Mouse (Mus musculus) CH12.LX (cell line): ENCODE data around the gene Tex14. TPM values are rescaled to one million over a fixed set of nuclear protein-coding genes. Genes with fewer than 3 reads are reported as not detected.

Experiments used
- DNase-seq: peaks from one replicate; pipeline ENCODE4 v3.0.0-alpha.2; 2013; ENCODE audit errors: extremely low read depth
- H3K27ac ChIP-seq: 2 replicates; pipeline ENCODE4 v1.5.1; 2012; ENCODE audit warnings: low read depth, mild to moderate bottlenecking, control low read depth, moderate library complexity; ENCODE audit not compliant: insufficient read depth
- H3K27me3 ChIP-seq: replicated peaks from 2 replicates; pipeline ENCODE3; 2012; ENCODE audit warnings: inconsistent platforms
- H3K36me3 ChIP-seq, 2 experiments: replicated peaks in 1 of 2; 2 replicates each; pipeline versions ENCODE3 to v1.6.1; 2012; ENCODE audit warnings: inconsistent platforms in 1 of 2, low read length in 1 of 2, mild to moderate bottlenecking in 1 of 2, mixed read lengths in 1 of 2, moderate library complexity in 1 of 2; ENCODE audit not compliant: control insufficient read depth in 1 of 2, insufficient read depth in 1 of 2
- H3K4me1 ChIP-seq, 2 experiments: 2 replicates each; pipeline ENCODE4 v1.6.1; 2012; ENCODE audit warnings: inconsistent platforms in 1 of 2, moderate library complexity in 1 of 2; ENCODE audit not compliant: insufficient read depth in 2 of 2, control insufficient read depth in 1 of 2
- H3K4me2 ChIP-seq: 2 replicates; pipeline ENCODE4 v1.6.1; 2012; ENCODE audit warnings: low read depth, mild to moderate bottlenecking, control low read depth; ENCODE audit not compliant: poor library complexity, insufficient read depth, severe bottlenecking
- H3K4me3 ChIP-seq, 3 experiments: fragments of 150-350 bp in 1 of 3; sonication (generic) in 1 of 3; replicated peaks in 1 of 3; 2 replicates each; pipeline versions ENCODE3 to v1.5.1; 2011 to 2012; ENCODE audit warnings: low read depth in 2 of 3, low read length in 2 of 3, mild to moderate bottlenecking in 2 of 3, moderate library complexity in 2 of 3, control low read depth in 1 of 3, improper control_type of control experiment in 1 of 3, inconsistent platforms in 1 of 3, mixed read lengths in 1 of 3; ENCODE audit not compliant: poor library complexity in 1 of 3
- H3K79me2 ChIP-seq: replicated peaks from 2 replicates; pipeline ENCODE4 v1.6.1; 2012; ENCODE audit warnings: mild to moderate bottlenecking, moderate library complexity; ENCODE audit not compliant: control insufficient read depth, poor library complexity, insufficient read depth, severe bottlenecking; ENCODE audit errors: extremely low read depth
- H3K9ac ChIP-seq: 2 replicates; pipeline ENCODE4 v1.6.1; 2012; ENCODE audit warnings: low read depth, mild to moderate bottlenecking, control low read depth, moderate library complexity; ENCODE audit not compliant: insufficient read depth
- H3K9me3 ChIP-seq: replicated peaks from 2 replicates; pipeline ENCODE3; 2012; ENCODE audit warnings: low read length, inconsistent platforms, mixed read lengths
- BHLHE40 ChIP-seq: IDR thresholded peaks from 2 replicates; pipeline ENCODE4 v1.6.1; 2011; ENCODE audit warnings: mild to moderate bottlenecking, low read depth, low read length, improper control_type of control experiment
- E2F4 ChIP-seq: IDR thresholded peaks from 2 replicates; pipeline ENCODE4 v1.6.1; 2011; ENCODE audit warnings: low read depth, low read length, improper control_type of control experiment; ENCODE audit not compliant: insufficient replicate concordance
- ELF1 ChIP-seq: IDR thresholded peaks from 2 replicates; pipeline ENCODE4 v1.6.1; 2014; ENCODE audit warnings: low read depth, mild to moderate bottlenecking, inconsistent platforms, low read length, improper control_type of control experiment
- EP300 ChIP-seq: IDR thresholded peaks from 2 replicates; pipeline ENCODE4 v1.6.1; 2011; ENCODE audit warnings: low read length, improper control_type of control experiment
- KAT2A ChIP-seq: IDR thresholded peaks from 2 replicates; pipeline ENCODE4 v1.6.1; 2012; ENCODE audit warnings: low read length, improper control_type of control experiment, inconsistent platforms; ENCODE audit not compliant: insufficient replicate concordance
- MAFK ChIP-seq: IDR thresholded peaks from 2 replicates; pipeline ENCODE4 v1.6.1; 2011; ENCODE audit warnings: low read length, improper control_type of control experiment; ENCODE audit not compliant: insufficient replicate concordance
- MAX ChIP-seq: IDR thresholded peaks from 2 replicates; pipeline ENCODE4 v1.6.1; 2011; ENCODE audit warnings: low read length, improper control_type of control experiment
- MEF2A ChIP-seq: IDR thresholded peaks from 2 replicates; pipeline ENCODE4 v1.6.1; 2014; ENCODE audit warnings: low read depth, mild to moderate bottlenecking, inconsistent platforms, low read length, improper control_type of control experiment, borderline replicate concordance
- NELFE ChIP-seq: IDR thresholded peaks from 2 replicates; pipeline ENCODE4 v1.6.1; 2011; ENCODE audit warnings: low read depth, low read length, improper control_type of control experiment
- NRF1 ChIP-seq: IDR thresholded peaks from 2 replicates; pipeline ENCODE4 v1.6.1; 2014; ENCODE audit warnings: low read depth, mild to moderate bottlenecking, inconsistent platforms, low read length, improper control_type of control experiment, moderate library complexity
- PAX5 ChIP-seq: IDR thresholded peaks from 2 replicates; pipeline ENCODE4 v1.6.1; 2012; ENCODE audit warnings: low read length, inconsistent platforms, mixed read lengths
- RCOR1 ChIP-seq: conservative IDR thresholded peaks from 2 replicates; pipeline ENCODE4 v1.6.1; 2012; ENCODE audit warnings: low read depth, mild to moderate bottlenecking, inconsistent platforms, low read length, improper control_type of control experiment
- SIN3A ChIP-seq: IDR thresholded peaks from 2 replicates; pipeline ENCODE4 v1.6.1; 2012; ENCODE audit warnings: low read length, improper control_type of control experiment, inconsistent platforms
- SMC3 ChIP-seq: IDR thresholded peaks from 2 replicates; pipeline ENCODE4 v1.6.1; 2011; ENCODE audit warnings: low read depth, low read length, improper control_type of control experiment
- TBP ChIP-seq: conservative IDR thresholded peaks from 2 replicates; pipeline ENCODE4 v1.6.1; 2011; ENCODE audit warnings: low read depth, low read length, improper control_type of control experiment
- USF2 ChIP-seq: conservative IDR thresholded peaks from 2 replicates; pipeline ENCODE4 v1.6.1; 2011; ENCODE audit warnings: low read depth, low read length, improper control_type of control experiment
- ZC3H11A ChIP-seq: IDR thresholded peaks from 2 replicates; pipeline ENCODE4 v1.6.1; 2012; ENCODE audit warnings: low read depth, mild to moderate bottlenecking, inconsistent platforms, low read length, improper control_type of control experiment
- ZKSCAN1 ChIP-seq: IDR thresholded peaks from 2 replicates; pipeline ENCODE4 v1.6.1; 2012; ENCODE audit warnings: low read depth, inconsistent platforms, low read length, improper control_type of control experiment, borderline replicate concordance
- dilution Hi-C: fragments of 300-500 bp; cut with MboI; formaldehyde crosslinking; loops from 2 replicates; pipeline ENCODE4 v1.14.3; 2020; ENCODE audit warnings: low sequenced_read_pairs; ENCODE audit not compliant: extremely low pct_unique_long_range_greater_than_20kb, extremely low pct_ligation_motif_present
- in situ Hi-C: fragments of 300-500 bp; cut with MboI; formaldehyde crosslinking; loops from 3 replicates; pipeline ENCODE4 v1.14.3; 2019; ENCODE audit warnings: low sequenced_read_pairs, low pct_ligation_motif_present, low pct_unique_long_range_greater_than_20kb, mixed read lengths
- polyA plus RNA-seq: library from polyadenylated mRNA; unstranded; fragments of >175 nt; gene quantifications from 2 replicates; pipeline ENCODE4 v1.2.1, GENCODE M21; 2012; ENCODE audit warnings: low read depth; ENCODE audit not compliant: insufficient read length
- total RNA-seq, 2 experiments: library from RNA; depleted of rRNA; stranded (reverse); fragments of 300-350 nt in 1 of 2; fragments of >200 nt in 1 of 2; gene quantifications; 2 replicates each; pipeline ENCODE4 v1.2.3; 2012 to 2014

Gene Tex14
- total and polyA plus RNA-seq, 3 experiments: 1.3 to 2.1 (median 1.4) TPM

DNA sequence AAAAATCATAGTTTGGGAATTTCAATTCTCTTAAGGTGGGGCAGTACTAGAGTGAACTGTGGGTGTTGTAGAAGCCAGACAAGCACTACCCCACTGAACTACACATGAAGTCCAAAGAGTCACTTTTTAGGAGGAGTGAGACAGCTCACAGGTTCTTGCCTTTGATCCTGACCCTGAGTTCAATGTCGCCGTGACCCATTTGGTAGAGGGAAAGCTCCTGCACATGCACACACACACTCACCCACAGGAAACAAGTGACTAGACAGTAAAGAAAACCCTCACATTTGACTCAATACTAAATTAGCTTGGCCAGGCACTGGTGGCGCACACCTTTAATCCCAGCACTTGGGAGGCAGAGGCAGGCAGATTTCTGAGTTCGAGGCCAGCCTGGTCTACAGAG is 20.3 kb upstream of the Tex14 start:
- H3K27me3 ChIP-seq: no peaks in the 10 kb centered on the region
- in situ Hi-C loops: no loop called here
- H3K27ac ChIP-seq: no peak overlapping the region
- no peak for DNase-seq
- H3K9ac ChIP-seq: no peak overlapping the region
- H3K9me3 ChIP-seq: no peaks in the 10 kb centered on the region
- peaks cover 0 to 1% of the 10 kb centered on the region in 2 experiments for H3K36me3 ChIP-seq
- no peaks in the 10 kb centered on the region for H3K4me1 ChIP-seq
- H3K79me2 ChIP-seq: no peaks in the 10 kb centered on the region
- H3K4me3 ChIP-seq: no peak overlapping the region
- TF ChIP-seq PAX5 (no peak), ELF1 (no peak), MEF2A (no peak), SMC3 (no peak), USF2 (no peak), BHLHE40 (no peak), NELFE (no peak), NRF1 (no peak), SIN3A (no peak), RCOR1 (no peak), KAT2A (no peak), ZKSCAN1 (no peak), EP300 (no peak), E2F4 (no peak), MAFK (no peak), MAX (no peak), ZC3H11A (no peak)
- TF ChIP-seq, all 38 proteins: peak for 0
- dilution Hi-C loops: no loop called here
- no peak overlapping the region for H3K4me2 ChIP-seq

DNA sequence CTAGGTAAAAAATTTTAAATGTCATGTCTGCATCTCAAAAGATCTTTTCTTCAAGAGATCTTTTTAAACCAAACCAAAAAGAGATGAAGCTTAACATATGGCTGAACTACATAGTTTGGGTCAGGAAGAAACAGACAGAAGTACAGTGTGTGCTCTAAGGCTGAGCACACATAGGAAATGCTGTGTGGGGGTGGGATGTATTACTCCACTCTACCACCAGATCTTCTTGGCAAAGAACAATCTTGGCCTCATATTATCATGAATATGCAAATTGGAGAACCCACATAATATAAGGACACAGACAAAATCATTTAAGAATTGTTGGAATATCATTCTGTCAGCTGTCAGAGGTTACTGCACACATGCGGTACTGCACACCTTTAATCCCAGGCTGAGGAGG is 19.2 kb upstream of the Tex14 start:
- Histone ChIP-seq H3K9me3 (no peaks in the 10 kb centered on the region), H3K4me1 (no peaks in the 10 kb centered on the region)
- TF ChIP-seq ELF1 (no peak), TBP (no peak), NELFE (no peak)
- TF ChIP-seq, all 38 proteins: peak for 0
- Histone ChIP-seq H3K4me2 (no peak overlapping the region), H3K79me2 (no peaks in the 10 kb centered on the region), H3K27ac (no peak overlapping the region), H3K4me3 (no peak overlapping the region), H3K9ac (no peak overlapping the region), H3K27me3 (no peaks in the 10 kb centered on the region), H3K36me3 (peaks cover 0 to 1% of the 10 kb centered on the region in 2 experiments)
- DNase-seq: no peak
- dilution Hi-C loops (no loop called here), in situ Hi-C loops (no loop called here)
